Mouse (Mus musculus) frontal cortex, postnatal 10 days (tissue): ENCODE data around the gene Cemip2.

ENCODE experiments used
- DNase-seq, 2 experiments: peaks; one replicate each; pipeline ENCODE4 v3.0.0; 2022; ENCODE audit warnings: low spot score in 2 of 2, mixed read lengths in 1 of 2

Gene Cemip2

DNA sequence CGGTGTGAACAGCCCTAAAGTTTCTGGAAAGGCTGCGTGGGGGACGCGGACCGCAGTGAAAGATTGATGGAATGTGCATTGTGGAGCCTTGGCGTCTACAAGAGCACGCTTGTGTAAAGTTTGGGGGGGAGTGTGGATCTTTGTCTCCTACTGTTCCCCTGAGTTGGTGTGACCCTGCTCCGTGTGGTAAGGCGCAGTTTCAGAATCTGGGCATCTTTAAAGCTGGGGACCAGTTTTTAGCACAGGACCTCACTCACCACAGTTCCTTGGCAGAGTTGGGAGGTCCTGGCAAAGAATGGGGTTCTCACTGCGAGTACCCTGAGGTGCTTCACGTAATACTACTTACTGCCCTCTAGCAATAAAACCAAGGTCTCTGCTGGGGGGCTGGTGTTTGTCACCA is 964 bp downstream of the Cemip2 start:
- DNase-seq, result no peak

DNA sequence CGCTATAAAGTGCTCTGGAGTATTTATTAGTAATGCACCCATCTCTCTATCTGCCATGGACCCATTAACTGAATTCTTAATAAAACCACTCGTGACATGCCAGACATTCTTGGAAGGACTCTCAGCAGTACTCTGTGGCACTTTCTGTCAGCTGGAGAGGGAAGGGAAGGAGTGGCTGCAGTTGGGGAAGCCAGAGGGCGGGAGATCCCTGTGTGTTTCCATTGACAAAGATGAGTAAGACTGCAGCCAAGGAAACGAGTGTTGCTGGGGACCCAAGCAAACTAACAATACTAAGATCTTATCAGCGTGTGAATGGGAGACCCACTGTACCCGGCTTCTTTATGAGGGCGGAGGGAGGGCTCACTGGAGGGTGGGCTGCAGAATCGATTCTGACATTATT is 2.5 kb downstream of the Cemip2 start:
- no peak for DNase-seq

DNA sequence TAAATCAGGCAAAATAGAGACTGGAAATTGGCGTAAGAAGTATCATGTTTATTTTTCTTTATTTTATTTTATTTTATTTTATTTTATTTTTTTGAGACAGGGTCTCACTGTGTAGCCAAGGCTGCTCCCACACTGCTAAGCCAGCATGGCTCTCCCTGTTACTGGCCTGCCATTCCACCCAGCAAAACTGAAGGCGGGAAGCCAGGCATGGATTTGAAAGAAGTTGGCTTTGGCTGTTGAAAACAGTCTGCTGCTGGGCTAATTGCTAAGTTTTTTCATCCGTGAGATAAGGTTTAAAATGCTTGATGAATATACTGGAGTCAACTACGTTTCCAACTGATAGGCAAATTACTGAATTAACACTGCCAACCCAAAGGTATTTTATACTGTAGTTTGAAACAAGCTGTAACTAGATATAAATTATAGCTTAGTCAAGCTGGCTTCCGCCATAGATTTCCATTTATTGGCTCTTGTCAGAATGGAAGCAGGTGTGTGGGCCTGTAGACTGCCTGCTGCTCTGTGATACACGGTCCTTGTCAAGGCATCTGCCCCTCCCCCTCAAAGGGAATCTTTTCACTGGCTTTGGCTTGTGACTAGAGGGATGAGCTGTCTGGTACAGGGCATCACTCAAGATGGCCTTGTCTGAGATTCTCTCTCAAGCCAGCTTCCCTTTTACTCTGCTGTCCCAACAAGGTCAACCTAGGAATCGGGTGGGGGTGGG is 3.1 kb downstream of the Cemip2 start:
- no peak for DNase-seq

DNA sequence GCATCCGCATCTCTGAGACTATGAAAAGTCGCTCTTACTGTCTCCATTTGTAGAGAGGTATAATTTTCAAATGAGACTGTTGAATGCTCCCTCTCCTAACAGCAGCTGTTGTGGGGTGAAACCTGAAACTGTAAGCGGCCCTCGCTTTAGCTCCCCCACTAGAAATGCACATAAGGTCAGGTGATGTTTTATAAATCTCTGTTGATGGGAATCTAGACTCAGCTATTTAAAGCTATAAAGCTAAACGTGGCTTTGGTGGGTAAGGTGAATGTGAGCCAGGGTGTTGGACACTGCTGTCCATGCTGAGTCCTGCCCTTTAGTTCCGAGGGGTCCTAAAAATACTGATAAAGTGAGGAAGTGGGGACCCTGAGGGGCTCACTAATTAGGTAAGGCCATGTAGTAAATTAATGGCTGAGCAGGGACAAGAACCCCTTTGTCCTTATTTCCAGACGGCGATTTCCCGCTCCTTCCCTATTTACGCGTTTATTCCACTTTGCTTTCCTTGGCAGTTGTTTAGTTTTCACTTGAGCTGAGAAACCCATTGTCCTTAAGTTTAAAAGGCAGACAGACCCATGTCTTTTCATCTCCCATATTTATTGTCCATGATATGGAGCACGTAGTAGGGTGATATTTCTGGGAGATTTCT is 3.8 kb downstream of the Cemip2 start:
- DNase-seq, result no peak

DNA sequence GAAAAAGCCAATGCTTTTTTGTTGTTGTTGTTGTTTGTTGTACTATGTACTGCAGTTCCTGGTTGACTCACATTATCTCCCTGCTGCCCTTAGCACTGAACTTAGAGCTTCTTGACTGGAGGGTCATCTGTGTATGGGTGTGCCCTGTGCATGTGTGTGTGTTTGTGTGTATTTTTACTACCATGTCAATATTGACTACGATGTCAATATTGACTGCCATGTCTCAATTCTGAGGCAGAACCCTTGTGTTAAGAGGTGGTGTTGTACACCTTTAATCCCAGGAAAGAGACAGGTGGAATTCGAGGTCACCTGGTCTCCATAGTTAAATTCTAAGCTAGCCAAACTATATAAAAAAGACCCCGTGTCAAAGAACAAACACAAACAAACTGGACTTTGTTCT is 5.6 kb downstream of the Cemip2 start:
- DNase-seq, result no peak

DNA sequence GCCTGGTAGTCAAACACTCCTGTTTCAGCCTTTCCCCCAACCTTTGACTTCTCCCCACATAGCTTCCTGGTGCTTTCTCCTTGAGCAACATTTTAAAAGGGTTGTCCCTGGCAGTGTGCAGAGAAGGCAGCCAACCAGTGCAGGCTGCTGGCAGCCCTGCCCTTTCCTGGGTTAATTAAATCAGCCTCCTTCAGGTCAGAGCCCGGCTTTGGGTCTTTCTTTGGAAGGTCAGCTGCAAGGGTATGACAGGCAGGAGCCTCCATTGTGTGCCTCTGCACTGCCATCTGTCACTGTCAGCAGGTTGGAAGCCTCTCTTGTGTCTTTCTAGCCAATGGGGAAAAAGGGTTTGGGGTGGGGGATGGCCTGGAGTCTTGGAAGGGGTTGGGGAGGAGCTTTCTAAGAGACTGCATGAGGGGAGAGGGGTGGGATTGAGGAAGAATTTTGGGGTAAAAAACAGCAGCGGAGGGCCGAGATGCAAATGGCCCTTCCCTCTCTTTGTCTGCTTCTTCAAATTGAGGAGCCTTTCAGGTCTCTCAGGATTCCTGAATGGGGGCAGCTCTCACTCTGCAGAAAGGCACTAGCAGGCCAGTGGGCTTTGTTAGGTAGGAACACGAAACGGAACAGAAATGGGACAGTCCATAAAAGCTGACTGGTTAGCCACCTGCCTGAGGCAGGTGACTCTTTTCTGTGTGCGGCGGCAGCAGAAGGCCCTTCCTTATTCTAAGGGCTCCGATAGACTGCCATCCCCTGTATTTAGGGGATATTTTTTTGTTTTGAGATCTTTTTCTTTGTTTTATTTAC is 6.4 kb downstream of the Cemip2 start:
- DNase-seq, result no peak

DNA sequence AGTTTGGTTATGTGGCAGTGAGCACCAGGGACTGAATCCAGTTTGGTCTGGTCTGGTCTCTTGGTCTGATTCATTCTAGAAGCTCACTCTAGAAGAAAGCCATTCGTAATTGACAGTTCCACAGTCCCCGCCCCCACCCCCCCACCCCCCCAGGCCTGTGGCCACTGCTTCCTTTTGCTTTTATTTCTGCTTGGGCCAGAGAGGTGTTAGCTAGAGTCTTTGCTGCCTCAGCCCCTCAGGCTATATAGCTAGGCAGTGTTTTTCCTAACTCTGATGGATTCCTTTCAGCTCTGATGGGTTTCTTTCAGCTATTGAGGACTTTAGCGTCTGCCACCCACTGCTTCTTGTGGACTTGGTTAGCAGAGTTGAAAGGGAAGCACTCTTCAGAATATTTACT is 7.0 kb downstream of the Cemip2 start:
- DNase-seq, result no peak

DNA sequence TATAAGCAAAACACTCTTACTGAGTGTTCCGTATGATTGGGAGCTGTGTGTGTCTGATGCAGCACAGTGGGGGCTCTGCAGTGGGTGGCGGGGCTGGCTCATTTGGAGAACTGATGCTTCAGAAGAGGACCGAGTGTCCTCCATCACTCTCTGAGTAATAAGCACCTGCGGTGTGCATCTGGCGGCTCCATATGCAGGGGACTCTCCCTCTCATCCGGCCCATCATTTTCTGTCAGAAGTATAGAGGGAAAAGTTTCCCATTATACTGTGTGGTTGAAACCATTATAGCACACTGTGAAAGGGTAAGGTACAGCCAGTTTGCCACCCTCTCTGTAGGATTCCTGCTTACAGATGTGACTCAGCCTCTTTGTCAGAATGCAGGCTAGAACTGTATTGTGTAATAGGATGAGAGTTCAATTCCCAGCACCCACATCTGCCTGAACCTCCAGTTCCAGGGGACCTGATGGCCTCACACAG is 8.9 kb downstream of the Cemip2 start:
- no peak for DNase-seq

DNA sequence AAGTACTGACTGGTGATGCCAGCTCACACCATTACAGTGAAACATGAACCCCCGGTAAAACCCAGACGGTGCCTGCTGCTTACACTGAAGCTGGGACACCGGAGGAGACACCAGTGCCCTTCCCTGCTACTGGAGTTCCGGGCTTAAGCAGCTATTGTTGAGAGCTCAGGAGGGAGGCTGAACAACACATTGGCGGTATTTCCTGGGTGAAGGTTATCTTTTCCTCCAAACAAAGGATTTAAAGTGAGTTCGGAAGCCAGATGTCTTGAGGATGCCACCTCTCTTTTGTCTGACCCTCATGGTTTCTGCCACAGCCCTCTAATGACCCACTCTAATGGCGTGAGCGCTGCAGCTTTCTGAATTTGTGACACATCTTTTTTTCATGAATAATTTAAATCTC is 10.9 kb downstream of the Cemip2 start:
- no peak for DNase-seq

DNA sequence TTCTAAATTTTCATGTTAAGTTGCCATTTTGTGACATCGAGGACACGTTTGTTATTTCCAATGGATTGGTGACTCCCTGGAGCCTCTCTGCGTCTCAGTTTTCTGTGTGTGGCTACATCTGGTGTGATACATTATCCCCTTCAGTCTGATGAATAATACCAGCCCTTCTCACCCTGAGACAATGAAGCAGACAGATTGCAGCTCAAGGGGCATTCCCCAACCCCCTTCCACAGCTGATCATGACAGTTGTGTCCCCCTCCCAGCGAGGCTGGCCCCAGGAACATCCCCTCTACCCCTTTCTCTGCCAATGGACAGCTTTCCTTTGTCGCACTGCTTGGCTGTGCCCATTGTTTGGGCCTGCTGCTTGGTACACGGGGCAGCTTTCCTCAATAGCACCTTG is 11.5 kb downstream of the Cemip2 start:
- no peak for DNase-seq

DNA sequence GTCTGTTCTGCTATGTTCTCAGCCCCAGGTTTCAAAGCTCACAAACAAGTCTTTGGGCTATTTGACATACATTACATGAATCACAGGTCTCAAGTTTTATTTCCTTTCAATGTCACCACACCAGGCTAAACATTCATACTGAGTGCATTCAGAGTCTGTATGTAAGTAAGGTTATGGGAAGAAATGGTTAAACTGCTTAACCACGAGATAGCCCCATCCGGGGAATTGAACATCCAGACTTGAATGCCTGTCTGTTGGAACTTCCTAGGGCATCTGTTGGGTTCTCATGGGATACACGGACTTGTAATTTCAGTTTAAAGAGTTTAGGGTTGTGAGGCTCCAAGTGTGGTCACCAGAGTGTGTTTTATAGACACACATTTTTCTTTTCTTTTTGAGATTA is 13.2 kb downstream of the Cemip2 start:
- no peak for DNase-seq

DNA sequence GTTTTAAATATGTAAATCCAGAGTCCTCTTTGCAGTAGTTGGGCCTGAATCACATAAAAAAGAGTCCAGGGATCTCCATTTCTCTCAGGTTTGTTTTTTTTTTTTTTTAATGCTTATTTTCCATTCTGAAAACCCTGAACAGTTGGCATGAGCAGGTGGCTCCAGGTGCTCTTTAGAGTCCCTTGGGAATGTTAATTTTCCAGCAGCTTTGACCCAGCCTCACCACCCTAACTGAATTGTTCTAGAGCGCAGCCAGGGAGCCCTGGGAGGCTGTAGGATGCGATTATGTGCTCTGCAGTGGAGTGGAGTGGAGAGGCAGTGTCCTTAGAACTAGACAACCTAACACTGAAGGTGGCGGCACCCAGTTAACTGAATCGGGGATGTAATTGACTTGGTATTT is 13.7 kb downstream of the Cemip2 start:
- no peak for DNase-seq

DNA sequence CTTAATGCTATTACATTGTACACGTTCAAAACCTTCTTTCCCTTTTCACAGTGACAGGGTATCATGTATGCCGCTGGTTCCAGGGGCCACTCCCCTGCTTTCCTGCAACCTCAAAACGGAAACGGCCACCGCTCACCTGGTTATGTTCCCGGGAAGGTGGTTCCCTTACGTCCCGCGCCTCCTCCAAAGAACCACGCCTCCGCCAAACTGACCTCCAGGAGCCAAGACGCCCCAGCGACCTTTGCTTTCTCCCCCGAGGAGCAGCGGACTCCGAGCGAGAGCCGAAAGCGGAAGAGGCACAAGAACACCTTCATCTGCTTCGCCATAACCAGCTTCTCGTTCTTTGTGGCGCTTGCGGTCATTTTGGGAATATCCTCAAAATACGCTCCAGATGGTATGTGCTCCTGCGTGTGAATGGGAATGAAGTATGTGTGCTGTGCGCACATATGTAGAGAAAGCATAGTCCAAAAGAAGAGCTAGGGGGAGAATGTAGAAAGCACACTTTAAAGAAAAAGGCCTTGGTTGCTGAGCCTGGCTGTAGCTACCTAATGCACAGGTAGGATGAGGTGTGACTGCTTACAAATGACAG is 14.5 kb downstream of the Cemip2 start:
- no peak for DNase-seq

DNA sequence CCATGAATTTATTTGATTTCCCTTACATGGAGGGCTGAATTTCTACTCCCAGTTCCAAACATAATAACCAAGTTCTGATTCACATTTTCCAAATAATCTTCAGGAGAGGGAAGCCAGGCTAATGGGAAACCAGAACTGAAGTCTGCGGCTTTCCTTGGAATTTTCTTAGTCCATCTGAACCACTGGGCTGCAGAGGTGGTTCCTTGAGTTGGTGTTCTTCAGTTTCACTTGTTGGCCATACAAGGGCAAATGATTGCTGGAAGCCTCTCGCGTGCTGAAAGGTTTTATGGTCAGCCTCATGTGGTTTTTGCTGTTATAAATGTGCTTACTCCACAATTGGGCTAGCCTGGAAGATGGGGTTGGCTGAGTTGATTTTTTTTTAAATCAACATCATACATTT is 16.4 kb downstream of the Cemip2 start:
- DNase-seq, result no peak

DNA sequence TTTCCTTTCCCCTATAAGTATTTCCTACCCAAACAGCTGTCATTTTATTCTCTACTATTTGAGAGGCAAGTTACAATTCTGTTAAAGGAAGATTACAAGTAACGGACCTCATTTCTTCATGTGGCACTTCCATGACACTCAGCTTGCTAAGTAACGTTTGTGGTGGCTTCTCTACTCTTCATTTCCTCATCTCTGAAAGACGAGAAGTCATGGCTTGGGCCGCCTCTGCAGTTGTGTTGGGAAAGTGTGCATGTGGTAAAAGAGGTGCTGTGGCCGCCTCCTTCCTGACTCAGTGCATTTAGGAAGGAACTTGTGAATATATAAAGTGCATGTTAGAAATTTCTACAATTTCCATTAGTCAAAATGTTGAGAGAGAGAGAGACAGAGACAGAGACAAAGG is 18.2 kb downstream of the Cemip2 start:
- DNase-seq, result no peak

DNA sequence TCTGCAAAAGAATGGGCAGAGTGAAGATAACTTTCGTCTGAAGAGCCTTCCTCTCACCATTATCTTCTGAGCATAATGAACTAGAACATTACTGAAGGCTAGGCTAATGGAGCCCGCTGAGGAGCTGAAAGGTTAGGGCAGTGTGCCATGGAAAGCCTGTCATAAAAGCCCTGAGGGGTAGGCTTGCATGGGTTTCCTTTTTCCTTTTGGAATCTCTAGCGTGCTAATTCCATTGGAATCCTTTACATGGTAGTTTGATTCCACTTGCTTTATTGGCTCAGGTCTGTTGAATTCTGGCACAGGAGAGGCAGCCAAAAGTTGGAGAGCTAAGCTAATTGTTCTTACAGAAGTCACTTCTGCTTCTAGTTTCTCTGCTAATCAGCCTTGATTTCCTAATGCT is 20.6 kb downstream of the Cemip2 start:
- no peak for DNase-seq

DNA sequence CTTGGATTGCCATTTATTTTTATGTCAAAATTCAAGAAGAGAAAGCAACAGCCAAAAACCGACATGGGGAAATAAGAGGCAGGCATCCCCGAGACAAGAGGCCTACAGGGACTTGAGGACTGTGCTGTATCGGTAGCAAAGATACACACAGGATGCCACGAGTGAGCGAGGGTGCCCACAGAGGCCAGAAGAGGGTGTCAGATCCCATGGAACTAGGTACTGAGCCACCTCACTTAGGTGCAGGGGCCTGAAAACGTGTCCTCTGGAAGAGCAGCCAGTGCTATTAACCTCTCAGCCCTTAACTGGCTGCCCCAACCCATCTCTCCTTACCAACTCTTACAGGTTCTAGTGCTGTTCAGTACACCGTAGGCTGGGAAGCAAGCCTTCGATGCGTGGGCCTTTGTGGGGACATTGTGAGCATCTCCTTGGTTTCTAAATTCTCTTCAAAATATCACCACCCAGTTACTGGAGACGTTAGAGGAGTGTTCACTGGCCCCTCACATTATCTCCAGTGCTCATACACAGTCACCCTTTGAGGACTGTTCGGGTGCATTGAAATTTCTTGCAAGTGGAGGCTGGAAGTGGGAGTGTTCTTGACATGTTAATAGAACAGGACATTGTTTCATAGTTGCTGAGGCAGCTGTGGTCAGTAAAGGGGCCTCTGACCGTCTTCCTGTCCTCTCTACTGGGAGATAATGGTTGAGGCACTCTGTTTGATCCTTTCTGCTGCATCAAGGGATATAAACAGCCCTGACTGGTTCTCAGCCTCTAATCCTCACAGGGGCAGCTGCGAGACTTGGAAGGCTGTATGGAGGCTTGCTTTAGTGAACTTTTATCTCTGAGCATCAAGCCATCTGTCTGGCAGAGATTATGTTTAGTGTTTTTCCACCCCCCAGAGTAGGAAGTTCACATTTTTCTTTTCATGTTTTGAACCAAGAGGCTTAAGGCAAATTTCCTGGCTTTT is 21.6 kb downstream of the Cemip2 start:
- no peak for DNase-seq

DNA sequence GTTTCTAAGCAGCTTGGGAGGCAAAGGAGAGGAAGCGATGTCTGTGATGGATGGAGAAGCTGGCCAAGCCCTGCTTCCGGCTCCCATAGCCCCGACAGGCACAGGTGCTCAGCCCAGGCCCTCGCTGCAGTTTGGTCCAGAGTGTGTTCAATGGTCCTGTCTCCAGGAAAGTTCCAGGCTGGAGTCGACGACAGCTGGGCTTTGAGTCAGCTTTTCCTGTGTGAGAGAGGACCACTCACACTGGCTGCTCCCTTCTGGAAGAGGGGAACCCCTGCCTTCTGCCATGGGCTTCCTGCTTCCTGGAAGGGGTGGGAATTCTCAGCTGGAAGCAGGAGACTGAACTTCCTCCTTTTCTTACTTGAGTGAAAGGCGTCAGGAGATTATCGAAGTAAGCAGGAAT is 26.3 kb downstream of the Cemip2 start:
- no peak for DNase-seq

DNA sequence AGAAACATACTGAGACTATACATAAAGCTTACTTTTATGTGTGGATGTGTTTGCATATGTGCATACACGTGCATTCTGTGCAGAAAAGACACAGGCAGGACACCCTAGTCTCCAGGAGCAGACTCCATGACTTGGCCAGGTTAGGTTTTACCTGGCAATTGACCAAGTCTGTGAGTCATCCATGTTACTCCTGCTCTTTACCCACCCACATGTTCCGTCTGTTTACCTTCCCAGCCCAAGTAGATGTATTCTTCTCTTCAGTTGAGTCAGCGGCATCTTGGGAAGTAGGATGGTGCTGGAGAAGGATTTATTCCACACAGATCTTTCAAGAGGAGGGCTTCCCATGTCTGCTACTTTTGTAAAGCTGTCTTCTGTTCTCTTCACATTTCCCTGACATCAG is 27.2 kb downstream of the Cemip2 start:
- no peak for DNase-seq

DNA sequence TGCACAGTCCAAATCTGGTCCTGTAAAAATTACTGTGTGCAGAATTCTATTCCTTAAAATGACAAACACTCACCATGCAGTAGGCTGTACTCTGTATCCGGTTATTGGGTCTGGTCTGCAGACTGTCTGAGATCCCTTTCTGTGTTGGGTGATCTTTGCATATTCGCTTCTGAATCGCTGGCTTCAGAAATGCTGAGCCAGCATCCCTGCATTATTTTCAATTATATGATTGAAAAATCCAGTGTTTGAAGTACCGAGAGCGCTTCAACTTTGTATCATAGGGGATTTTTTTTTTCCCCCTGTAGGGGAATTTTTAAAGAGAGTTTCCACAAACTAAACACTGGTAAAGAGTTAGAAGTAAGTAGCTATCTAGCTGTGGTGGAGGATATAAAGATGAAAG is 32.0 kb downstream of the Cemip2 start:
- DNase-seq, result no peak

DNA sequence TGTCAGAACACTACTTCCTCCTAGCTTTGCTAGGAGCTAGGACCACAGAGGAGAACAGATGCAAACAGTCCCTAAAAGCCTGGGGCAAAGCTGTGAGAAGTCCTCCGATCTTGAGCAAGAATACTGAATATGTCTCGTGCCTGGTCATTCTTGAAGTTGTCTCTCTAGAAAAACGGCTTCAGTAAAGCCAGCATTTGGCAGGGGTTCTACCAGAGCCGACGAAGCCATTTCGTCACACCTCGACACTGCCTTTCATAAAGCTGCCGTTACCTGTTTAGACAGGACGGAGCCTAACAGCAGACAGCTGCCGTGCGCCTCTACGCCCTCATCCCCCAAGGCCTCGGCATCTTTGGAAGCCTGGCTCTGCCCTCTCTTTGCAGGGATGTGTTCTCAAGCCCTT is 35.4 kb downstream of the Cemip2 start:
- DNase-seq, result no peak
